Mouse (Mus musculus): ENCODE results near the gene Ralgps2. TPM values are rescaled to one million over a fixed set of nuclear protein-coding genes. Genes with fewer than 3 reads are reported as not detected.
A peak's percentile ranks its signal among the peaks of the same experiment; 100 is the strongest.

The Ralgps2 gene
- polyA plus RNA-seq (2015; fragmentation: Nextera tagmentation; extraction: Ambion mirVana), result 59.0 and 59.3 TPM in 2 replicates

GRCm38 (mm10) chr1:156939251-156940141 lies at the start of gene Ralgps2:
TSS of gene Ralgps2 (minus strand) at chr1:156939626.
- Histone ChIP-seq H3K4me3 (ENCODE audit: low read length) (peak within 1 kb of the TSS; percentile 91), H3K4me1 (ENCODE audit: insufficient read depth, low read length) (peaks cover 21% of the 10 kb centered on the region), H3K9me3 (ENCODE audit: low read length) (no peaks in the 10 kb centered on the region), H3K9ac (replicated peaks; ENCODE audit: low read length) (peak within 1 kb of the TSS; percentile 95), H3K27me3 (ENCODE audit: insufficient read depth, low read length) (no peaks in the 10 kb centered on the region), H3K36me3 (ENCODE audit: insufficient read depth, low read length) (no peaks in the 10 kb centered on the region), H3K4me2 (replicated peaks; ENCODE audit: low read depth, low read length) (peak within 1 kb of the TSS; percentile 83), H3K27ac (ENCODE audit: low read length) (peak within 1 kb of the TSS; percentile 89)
- under 1% methylated on average over 64 of the region's 124 CpGs for WGBS
- peak; percentile 81 for ATAC-seq (ENCODE audit: low FRiP score, low TSS enrichment)

- Histone ChIP-seq H3K9me3 (ENCODE audit: low read length) (no peaks in the 10 kb centered on the region), H3K4me1 (ENCODE audit: insufficient read depth, low read length) (peaks cover 8% of the 10 kb centered on the region), H3K27me3 (ENCODE audit: insufficient read depth, low read length) (no peaks in the 10 kb centered on the region), H3K4me2 (replicated peaks; ENCODE audit: low read depth, low read length) (no peak overlapping the region), H3K36me3 (ENCODE audit: insufficient read depth, low read length) (no peaks in the 10 kb centered on the region), H3K4me3 (ENCODE audit: low read length) (no peak overlapping the region), H3K27ac (ENCODE audit: low read length) (no peak overlapping the region), H3K9ac (replicated peaks; ENCODE audit: low read length) (no peak overlapping the region)
- 64% methylated on average over 3 of the region's 3 CpGs for WGBS
- ATAC-seq (ENCODE audit: low FRiP score, low TSS enrichment), result no peak
Observed at GRCm38 (mm10) chr1:156987576-156987975, 48.1 kb upstream of the Ralgps2 start.

- WGBS, result 68% methylated on average over 6 of the region's 6 CpGs
- ATAC-seq (ENCODE audit: low FRiP score, low TSS enrichment), result no peak
Observed at GRCm38 (mm10) chr1:156986641-156987345, 47.4 kb upstream of the Ralgps2 start.

GRCm38 (mm10) chr1:156985657-156986640 lies 46.5 kb upstream of the Ralgps2 start:
- Histone ChIP-seq H3K9ac (replicated peaks; ENCODE audit: low read length) (no peak overlapping the region), H3K4me1 (ENCODE audit: insufficient read depth, low read length) (peaks cover 7% of the 10 kb centered on the region), H3K4me3 (ENCODE audit: low read length) (no peak overlapping the region), H3K9me3 (ENCODE audit: low read length) (no peaks in the 10 kb centered on the region), H3K36me3 (ENCODE audit: insufficient read depth, low read length) (no peaks in the 10 kb centered on the region), H3K27ac (ENCODE audit: low read length) (peak overlapping the region; percentile 71), H3K27me3 (ENCODE audit: insufficient read depth, low read length) (no peaks in the 10 kb centered on the region), H3K4me2 (replicated peaks; ENCODE audit: low read depth, low read length) (no peak overlapping the region)
- WGBS, result 43% methylated on average over 6 of the region's 6 CpGs
- ATAC-seq (ENCODE audit: low FRiP score, low TSS enrichment), result no peak

More at GRCm38 (mm10) chr1:156986641-156987345, 47.4 kb upstream of the Ralgps2 start:
- Histone ChIP-seq H3K9ac (replicated peaks; ENCODE audit: low read length) (no peak overlapping the region), H3K9me3 (ENCODE audit: low read length) (no peaks in the 10 kb centered on the region), H3K4me2 (replicated peaks; ENCODE audit: low read depth, low read length) (no peak overlapping the region), H3K27ac (ENCODE audit: low read length) (peak overlapping the region; percentile 71), H3K4me1 (ENCODE audit: insufficient read depth, low read length) (peaks cover 8% of the 10 kb centered on the region), H3K4me3 (ENCODE audit: low read length) (no peak overlapping the region), H3K27me3 (ENCODE audit: insufficient read depth, low read length) (no peaks in the 10 kb centered on the region), H3K36me3 (ENCODE audit: insufficient read depth, low read length) (no peaks in the 10 kb centered on the region)

- Histone ChIP-seq H3K27me3 (ENCODE audit: insufficient read depth, low read length) (no peaks in the 10 kb centered on the region), H3K4me1 (ENCODE audit: insufficient read depth, low read length) (peaks cover 5% of the 10 kb centered on the region), H3K27ac (ENCODE audit: low read length) (no peak overlapping the region), H3K4me3 (ENCODE audit: low read length) (no peak overlapping the region), H3K9ac (replicated peaks; ENCODE audit: low read length) (no peak overlapping the region), H3K4me2 (replicated peaks; ENCODE audit: low read depth, low read length) (no peak overlapping the region), H3K9me3 (ENCODE audit: low read length) (no peaks in the 10 kb centered on the region), H3K36me3 (ENCODE audit: insufficient read depth, low read length) (no peaks in the 10 kb centered on the region)
- 62% methylated on average over 14 of the region's 14 CpGs for WGBS
- ATAC-seq (ENCODE audit: low FRiP score, low TSS enrichment), result no peak
Observed at GRCm38 (mm10) chr1:156983009-156983870, 43.8 kb upstream of the Ralgps2 start.

- WGBS, result 86% methylated on average over 9 of the region's 9 CpGs
- no peak overlapping the region for H3K9ac ChIP-seq (replicated peaks; ENCODE audit: low read length)
- no peak overlapping the region for H3K27ac ChIP-seq (ENCODE audit: low read length)
- H3K36me3 ChIP-seq (ENCODE audit: insufficient read depth, low read length), result no peaks in the 10 kb centered on the region
- peaks cover 5% of the 10 kb centered on the region for H3K4me1 ChIP-seq (ENCODE audit: insufficient read depth, low read length)
- no peak overlapping the region for H3K4me3 ChIP-seq (ENCODE audit: low read length)
- no peak for ATAC-seq (ENCODE audit: low FRiP score, low TSS enrichment)
- H3K4me2 ChIP-seq (replicated peaks; ENCODE audit: low read depth, low read length), result no peak overlapping the region
- H3K27me3 ChIP-seq (ENCODE audit: insufficient read depth, low read length), result no peaks in the 10 kb centered on the region
- no peaks in the 10 kb centered on the region for H3K9me3 ChIP-seq (ENCODE audit: low read length)
Observed at GRCm38 (mm10) chr1:156981975-156982374, 42.5 kb upstream of the Ralgps2 start.

GRCm38 (mm10) chr1:156979722-156980121 lies 40.3 kb upstream of the Ralgps2 start:
- Histone ChIP-seq H3K36me3 (ENCODE audit: insufficient read depth, low read length) (no peaks in the 10 kb centered on the region), H3K27ac (ENCODE audit: low read length) (no peak overlapping the region), H3K27me3 (ENCODE audit: insufficient read depth, low read length) (no peaks in the 10 kb centered on the region), H3K4me2 (replicated peaks; ENCODE audit: low read depth, low read length) (no peak overlapping the region), H3K9ac (replicated peaks; ENCODE audit: low read length) (no peak overlapping the region), H3K4me1 (ENCODE audit: insufficient read depth, low read length) (no peaks in the 10 kb centered on the region; the same call in 1 of the 2 replicates), H3K9me3 (ENCODE audit: low read length) (no peaks in the 10 kb centered on the region), H3K4me3 (ENCODE audit: low read length) (no peak overlapping the region)
- no peak for ATAC-seq (ENCODE audit: low FRiP score, low TSS enrichment)
- 80% methylated on average over 4 of the region's 4 CpGs for WGBS

GRCm38 (mm10) chr1:156978656-156979055 lies 39.2 kb upstream of the Ralgps2 start:
- Histone ChIP-seq H3K27me3 (ENCODE audit: insufficient read depth, low read length) (no peaks in the 10 kb centered on the region), H3K4me1 (ENCODE audit: insufficient read depth, low read length) (no peaks in the 10 kb centered on the region; the same call in 1 of the 2 replicates), H3K27ac (ENCODE audit: low read length) (no peak overlapping the region), H3K4me3 (ENCODE audit: low read length) (no peak overlapping the region), H3K9ac (replicated peaks; ENCODE audit: low read length) (no peak overlapping the region), H3K9me3 (ENCODE audit: low read length) (no peaks in the 10 kb centered on the region), H3K36me3 (ENCODE audit: insufficient read depth, low read length) (no peaks in the 10 kb centered on the region), H3K4me2 (replicated peaks; ENCODE audit: low read depth, low read length) (no peak overlapping the region)
- 86% methylated on average over 7 of the region's 7 CpGs for WGBS
- peak; percentile 65; the same call in 1 of the 2 replicates for ATAC-seq (ENCODE audit: low FRiP score, low TSS enrichment)

Measured in kidney, embryonic 16.5 days (tissue).